Mouse (Mus musculus): ENCODE results near the gene Max.

- no peak for TF ChIP-seq CTCF (IDR thresholded peaks at IDR 0.05; ENCODE audit: low read depth, low read length)
- TF ChIP-seq POLR2A (IDR thresholded peaks at IDR 0.05; ENCODE audit: insufficient read depth, low read length): no peak
These were observed 70.8 kb downstream of the Max start for GRCm38 (mm10) chr12:76891160-76891559.

Measured in ES-Bruce4 (cell line).